Mouse (Mus musculus) urinary bladder, postnatal 10 days (tissue): ENCODE results near the gene Hexim2.

ENCODE experiments used
- DNase-seq: peaks from one replicate; pipeline ENCODE4 v3.0.0; 2022; ENCODE audit warnings: low spot score

Hexim2 gene

DNA sequence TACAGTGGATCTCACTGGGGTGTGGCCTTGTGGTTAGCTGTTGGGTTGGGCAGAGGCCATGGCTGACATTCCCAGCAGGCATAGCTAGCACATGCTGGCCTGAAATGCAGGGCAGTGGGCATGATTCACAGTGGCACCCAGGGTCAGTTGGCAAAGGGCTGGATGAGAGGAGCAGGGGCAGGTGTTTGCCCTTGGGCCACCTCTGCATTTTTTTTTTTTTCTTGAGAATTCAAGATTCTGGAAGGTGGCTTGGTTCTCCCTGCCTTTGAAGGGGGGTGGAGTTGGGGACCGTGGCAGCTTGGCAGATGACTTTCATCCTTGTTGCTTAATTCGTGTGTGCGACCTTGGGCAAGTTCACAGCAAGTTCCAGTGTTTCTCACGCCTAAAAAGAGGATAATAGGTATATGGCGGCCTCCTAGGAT, 42.2 kb downstream of the Hexim2 start:
- no peak for DNase-seq

DNA sequence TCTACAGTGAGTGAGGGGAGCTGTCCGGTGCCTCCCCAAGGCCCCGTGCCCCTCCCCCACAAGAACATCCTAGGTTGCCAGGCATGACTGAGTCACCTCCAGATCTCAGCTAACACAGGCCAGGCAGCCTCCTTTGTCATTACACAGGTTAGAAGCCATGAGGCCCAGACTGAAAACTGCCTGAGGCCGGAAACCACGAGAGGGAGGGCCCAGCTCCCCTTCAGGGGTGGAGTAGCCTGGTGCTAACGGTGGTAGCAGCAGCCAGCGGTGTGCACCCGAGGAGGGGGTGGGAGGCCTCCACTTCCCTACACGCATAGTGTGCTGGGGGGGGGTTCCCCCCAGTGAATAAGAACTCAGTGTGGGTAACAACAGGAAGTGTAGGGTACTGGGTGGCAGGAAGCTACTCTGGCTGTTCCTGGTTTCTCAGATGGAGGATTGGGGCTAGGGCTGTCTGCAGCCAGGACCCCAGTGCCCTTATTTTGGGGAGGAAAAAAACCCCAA, 42.7 kb downstream of the Hexim2 start:
- no peak for DNase-seq

DNA sequence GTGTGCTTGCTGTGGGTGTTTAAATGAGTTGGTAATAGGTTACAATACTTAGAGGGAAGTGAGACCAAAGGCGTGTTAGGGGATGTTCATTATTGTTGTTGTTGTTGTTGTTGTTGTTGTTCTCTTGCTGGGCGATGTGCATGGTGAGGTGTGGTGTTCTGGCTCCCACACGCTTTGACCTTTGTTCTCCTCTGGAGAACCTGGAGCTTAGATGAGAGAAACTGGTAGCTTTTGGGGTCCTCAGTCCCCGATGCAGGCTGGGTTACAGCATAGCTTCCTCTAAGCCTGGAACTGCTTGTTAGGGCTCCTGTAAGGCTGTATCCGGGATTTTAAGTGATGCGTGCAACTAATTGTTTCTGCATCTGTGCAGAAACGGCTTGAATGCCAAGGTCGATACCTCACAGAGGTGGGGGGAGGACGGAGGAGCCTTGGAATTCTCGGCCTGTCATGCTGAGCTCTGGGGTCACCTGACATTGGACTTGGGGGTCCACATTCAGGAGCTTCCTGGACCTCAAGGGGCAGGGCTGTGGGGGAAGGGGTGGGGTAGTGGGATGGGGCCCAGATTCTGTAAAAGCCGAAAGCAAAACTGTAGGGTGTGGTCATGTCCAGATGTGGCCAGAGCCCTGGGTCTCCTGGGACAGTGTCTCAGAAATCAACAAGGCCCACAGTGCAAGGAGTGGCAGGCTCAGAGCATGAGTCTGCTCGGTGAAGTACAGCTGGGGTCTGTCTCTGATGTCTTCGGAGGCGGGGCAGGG, 43.6 kb downstream of the Hexim2 start:
- no peak for DNase-seq

DNA sequence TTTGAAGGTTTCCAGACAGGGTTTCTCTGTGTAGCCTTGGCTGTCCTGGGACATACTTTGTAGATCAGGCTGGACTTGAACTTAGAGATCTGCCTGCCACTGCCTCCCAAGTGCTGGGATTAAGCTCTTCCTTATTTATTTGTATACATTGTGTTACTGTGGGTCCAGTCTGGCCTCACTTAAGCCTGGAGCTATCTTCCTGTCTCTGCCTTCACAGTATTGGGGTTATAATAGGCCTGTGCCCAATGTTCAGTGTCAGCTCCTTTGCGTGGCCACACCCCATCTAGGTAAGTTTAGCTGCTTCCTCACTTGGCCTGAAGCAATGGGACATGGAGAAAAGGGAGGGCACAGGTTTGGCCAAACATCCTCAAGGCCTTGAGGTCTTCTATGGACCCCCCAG, 44.3 kb downstream of the Hexim2 start:
- no peak for DNase-seq

DNA sequence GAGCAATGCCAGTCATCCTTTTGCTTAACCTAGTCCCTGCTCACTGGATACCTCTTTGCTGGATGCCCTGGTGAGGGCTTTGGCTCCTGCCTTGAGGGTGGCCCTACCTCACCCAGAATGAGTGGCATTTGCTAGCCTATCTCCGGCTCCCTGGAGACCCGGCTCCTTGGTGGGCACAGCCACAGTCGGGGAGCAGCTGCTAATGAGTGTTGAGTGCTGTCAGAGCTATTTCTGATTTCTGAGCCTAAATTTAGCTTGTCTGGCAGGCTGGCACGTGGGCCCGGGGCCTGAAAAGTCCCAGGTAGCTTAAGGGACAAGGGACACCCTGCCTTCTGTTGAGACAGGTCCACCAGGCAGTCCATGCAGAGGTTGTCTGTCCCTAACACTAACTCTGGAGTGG, 45.0 kb downstream of the Hexim2 start:
- DNase-seq: no peak

DNA sequence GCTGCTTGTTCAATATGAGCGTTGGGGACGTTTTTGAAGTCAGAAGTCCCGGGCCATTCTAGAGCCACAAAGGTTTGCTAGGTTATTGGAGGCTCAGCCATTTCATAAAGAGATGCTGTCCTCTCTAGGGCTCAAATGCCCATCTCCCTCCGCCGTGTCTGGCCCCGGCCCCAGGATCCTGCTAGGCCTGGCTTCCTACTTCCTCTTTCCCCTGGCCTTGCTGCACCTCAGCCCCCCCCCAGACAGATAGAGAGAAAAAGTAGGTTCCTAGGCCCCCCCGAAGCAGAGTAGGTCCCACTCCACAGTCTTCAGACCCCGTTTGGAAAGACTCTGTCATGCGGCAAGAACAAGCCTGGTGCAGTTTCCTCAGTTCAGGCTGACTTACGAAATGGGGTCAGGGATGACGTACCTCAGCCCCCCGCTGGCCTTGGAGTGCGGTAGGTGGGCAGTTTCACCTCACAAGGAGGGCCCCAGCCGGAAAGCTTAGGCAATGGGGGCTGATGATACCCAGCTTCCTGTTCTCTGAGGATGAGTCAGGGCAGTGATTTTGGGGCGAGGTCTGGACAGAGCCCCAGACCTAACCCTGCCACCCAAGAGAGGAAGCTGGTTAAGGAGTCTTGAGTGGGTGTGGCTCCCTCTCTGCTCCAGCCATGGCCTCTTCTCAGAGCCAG, 45.7 kb downstream of the Hexim2 start:
- no peak for DNase-seq

DNA sequence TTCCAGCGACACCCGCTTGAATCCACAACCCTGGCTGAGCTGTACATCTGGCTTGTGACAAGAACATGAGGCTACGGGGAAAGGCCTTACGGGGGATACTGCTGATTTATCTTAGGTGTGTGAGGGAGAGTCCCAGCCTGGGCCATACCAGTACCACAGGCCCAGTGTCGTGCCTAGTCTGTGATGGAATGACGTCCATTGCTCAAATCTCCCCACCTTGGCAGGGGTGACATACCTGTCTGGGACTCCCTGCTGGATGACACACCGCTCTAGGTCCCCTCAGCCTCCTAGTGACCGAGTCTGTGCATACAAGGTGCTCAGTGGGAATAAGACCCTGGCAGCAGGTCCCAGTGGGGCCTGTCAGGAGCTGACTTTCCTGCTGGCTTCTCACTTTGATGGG, 46.5 kb downstream of the Hexim2 start:
- DNase-seq: no peak

DNA sequence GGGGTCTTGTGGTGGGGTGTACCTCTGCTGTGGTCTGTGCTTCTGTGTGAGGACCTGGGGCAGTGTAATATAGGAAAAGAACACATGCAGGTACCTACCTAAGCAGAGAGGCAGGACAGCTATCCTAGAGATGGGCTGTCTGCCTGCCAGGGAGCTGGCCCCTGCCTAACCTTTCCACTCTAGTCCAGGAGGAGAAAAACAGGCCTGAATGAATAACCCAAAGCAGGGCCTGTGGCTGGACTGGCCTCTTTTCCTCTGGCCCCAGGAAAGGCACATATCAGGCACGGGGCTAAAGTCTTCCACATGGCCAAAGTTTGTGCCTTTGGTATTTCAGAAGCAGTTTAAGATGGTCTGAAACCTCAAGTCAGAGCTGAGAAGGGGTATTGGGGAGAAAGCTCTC, 48.2 kb downstream of the Hexim2 start:
- no peak for DNase-seq

DNA sequence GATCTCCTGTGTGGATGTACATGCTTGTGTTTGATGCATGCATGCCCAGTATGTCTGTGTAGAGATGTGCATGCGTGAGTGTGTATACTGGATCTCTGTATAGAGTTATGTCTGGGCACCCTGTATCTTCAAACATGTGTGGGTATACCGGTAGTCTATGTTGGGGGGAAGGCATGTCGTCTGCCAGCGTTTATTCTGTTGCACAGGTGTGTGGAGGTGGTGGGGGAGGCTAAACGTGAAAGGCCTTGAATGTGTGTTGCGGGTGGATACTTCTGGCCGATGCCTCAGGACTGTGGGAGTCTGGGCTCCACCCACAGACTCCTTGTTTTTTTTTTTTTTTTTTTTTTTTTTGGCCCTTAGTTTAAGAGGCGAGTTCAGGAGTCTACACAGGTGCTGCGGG, 49.1 kb downstream of the Hexim2 start:
- DNase-seq: no peak

DNA sequence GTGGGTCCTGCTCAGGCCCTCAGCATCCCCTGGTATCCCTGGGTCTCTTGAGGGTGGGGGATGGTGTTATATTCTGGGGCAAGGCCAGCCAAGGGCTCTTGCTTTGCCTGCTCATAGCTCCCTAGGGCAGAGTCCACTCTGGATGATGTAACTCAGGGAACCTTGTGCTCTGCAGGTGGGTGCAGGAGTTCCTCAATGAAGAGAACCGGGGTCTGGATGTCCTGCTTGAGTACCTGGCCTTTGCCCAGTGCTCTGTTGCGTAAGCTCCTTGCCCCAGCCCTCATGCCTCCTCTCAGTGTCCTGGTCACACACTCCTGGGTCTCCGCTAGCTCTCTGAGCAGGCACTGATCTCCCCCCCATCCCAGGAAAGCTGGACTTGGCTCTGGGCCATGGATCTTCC, 49.7 kb downstream of the Hexim2 start:
- no peak for DNase-seq

DNA sequence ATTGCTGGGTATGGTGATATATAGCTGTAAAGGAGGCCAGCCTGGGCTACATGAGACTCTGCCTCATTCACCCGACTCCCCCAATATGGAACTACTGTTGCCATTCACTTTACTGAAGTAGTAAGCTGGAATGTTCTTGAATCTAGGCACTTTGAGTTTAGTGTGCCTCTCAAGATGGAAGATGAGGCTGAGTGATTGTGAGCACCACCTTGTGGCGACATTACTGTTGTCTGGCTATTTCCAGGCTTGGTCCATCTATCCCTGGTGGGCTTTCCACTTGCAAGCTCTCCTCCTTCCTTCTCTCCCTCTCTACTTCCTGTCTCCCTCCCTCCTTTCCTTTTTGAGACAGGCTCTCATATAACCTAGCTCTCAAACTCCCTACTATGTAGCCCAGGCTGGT, 52.7 kb downstream of the Hexim2 start:
- DNase-seq: no peak
